Mouse (Mus musculus) kidney, adult 2 months (tissue): ENCODE measurements around the gene Gab1. TPM values are rescaled to one million over a fixed set of nuclear protein-coding genes. Genes with fewer than 3 reads are reported as not detected.
A peak's percentile ranks its signal among the peaks of the same experiment; 100 is the strongest.

Experiments
- DNase-seq: peaks from one replicate; pipeline ENCODE4 v3.0.0; 2021
- H3K27ac ChIP-seq: fragments of 200-500 bp; 2 replicates; pipeline ENCODE4 v1.5.1; 2012; ENCODE audit warnings: low read depth, low read length, control low read depth, inconsistent platforms; ENCODE audit not compliant: insufficient read depth
- H3K27me3 ChIP-seq: fragments of 200-500 bp; replicated peaks from 2 replicates; pipeline ENCODE4 v1.6.1; 2012; ENCODE audit warnings: mild to moderate bottlenecking, moderate library complexity, low read length, inconsistent platforms; ENCODE audit not compliant: control insufficient read depth, insufficient read depth
- H3K36me3 ChIP-seq: fragments of 200-500 bp; 2 replicates; pipeline ENCODE4 v1.6.1; 2012; ENCODE audit warnings: mild to moderate bottlenecking, moderate library complexity, low read length, inconsistent platforms; ENCODE audit not compliant: control insufficient read depth, insufficient read depth
- H3K4me1 ChIP-seq: fragments of 200-500 bp; 2 replicates; pipeline ENCODE4 v1.6.1; 2011; ENCODE audit warnings: low read length; ENCODE audit not compliant: control insufficient read depth, insufficient read depth
- H3K4me3 ChIP-seq: fragments of 200-500 bp; 2 replicates; pipeline ENCODE4 v1.5.1; 2011; ENCODE audit warnings: mild to moderate bottlenecking, low read depth, low read length, control low read depth; ENCODE audit not compliant: insufficient read depth
- CTCF ChIP-seq: fragments of 200-500 bp; conservative IDR thresholded peaks from 2 replicates; pipeline ENCODE4 v1.5.1; 2011; ENCODE audit warnings: low read depth, mild to moderate bottlenecking, control low read depth, low read length, moderate library complexity, mixed read lengths; ENCODE audit not compliant: insufficient read depth, insufficient read length
- POLR2A ChIP-seq: fragments of 200-500 bp; IDR thresholded peaks from one replicate; pipeline ENCODE4 v1.6.1; 2011; ENCODE audit warnings: low read depth, low read length, control low read depth
- WGBS: fragments of 180-500 bp; shearing (Covaris S2); methylation state at CpG from one replicate; pipeline ENCODE4 v1.1.7; 2018; 5-methylcytosine and 5-hydroxymethylcytosine counted together
- polyA plus RNA-seq: library from polyadenylated mRNA; depleted of rRNA; stranded (reverse); fragments of >200 nt; gene quantifications from 2 replicates; pipeline ENCODE4 v1.2.3, GENCODE M21; 2012

The Gab1 gene
- polyA plus RNA-seq, 1 experiment = 24.6 TPM

- DNase-seq = peak; percentile 58
- 24% methylated on average over 4 of the region's 4 CpGs for WGBS
- no peaks in the 10 kb centered on the region for H3K27me3 ChIP-seq
- H3K27ac ChIP-seq = peak overlapping the region; percentile 91
- no peak overlapping the region for H3K4me3 ChIP-seq
- TF ChIP-seq CTCF (no peak), POLR2A (no peak)
- H3K36me3 ChIP-seq = no peaks in the 10 kb centered on the region
- peaks cover 26% of the 10 kb centered on the region for H3K4me1 ChIP-seq
Observed at GRCm38 (mm10) chr8:80810916-80811315, 69.4 kb downstream of the Gab1 start.

- H3K36me3 ChIP-seq = no peaks in the 10 kb centered on the region
- no peak overlapping the region; the same call in 1 of the 2 replicates for H3K27ac ChIP-seq
- H3K4me1 ChIP-seq = peaks cover 26% of the 10 kb centered on the region
- no peaks in the 10 kb centered on the region for H3K27me3 ChIP-seq
- H3K4me3 ChIP-seq = no peak overlapping the region
- no peak for DNase-seq
- WGBS = 69% methylated on average over 5 of the region's 5 CpGs
- TF ChIP-seq CTCF (no peak), POLR2A (no peak)
Observed at GRCm38 (mm10) chr8:80810442-80810841, 69.9 kb downstream of the Gab1 start.

GRCm38 (mm10) chr8:80807807-80808505, 72.4 kb downstream of the Gab1 start:
- H3K27ac ChIP-seq = peak overlapping the region; percentile 2; the same call in 1 of the 2 replicates

GRCm38 (mm10) chr8:80804066-80804619, 76.2 kb downstream of the Gab1 start:
- Histone ChIP-seq H3K27ac (peak overlapping the region; percentile 36; the same call in 1 of the 2 replicates), H3K36me3 (no peaks in the 10 kb centered on the region), H3K4me3 (no peak overlapping the region), H3K4me1 (peaks cover 8% of the 10 kb centered on the region; the same call in 1 of the 2 replicates), H3K27me3 (no peaks in the 10 kb centered on the region)
- 46% methylated on average over 4 of the region's 4 CpGs for WGBS
- no peak for TF ChIP-seq CTCF
- TF ChIP-seq POLR2A = no peak
- DNase-seq = no peak

More at GRCm38 (mm10) chr8:80807807-80808505, 72.4 kb downstream of the Gab1 start:
- TF ChIP-seq CTCF (no peak), POLR2A (no peak)
- Histone ChIP-seq H3K4me1 (peaks cover 27% of the 10 kb centered on the region), H3K4me3 (no peak overlapping the region), H3K36me3 (no peaks in the 10 kb centered on the region), H3K27me3 (no peaks in the 10 kb centered on the region)
- no peak for DNase-seq
- WGBS = 28% methylated on average over 13 of the region's 13 CpGs

GRCm38 (mm10) chr8:80798778-80799177, 81.5 kb downstream of the Gab1 start:
- WGBS = 92% methylated on average over 3 of the region's 3 CpGs
- H3K27ac ChIP-seq = peak overlapping the region; percentile 67

GRCm38 (mm10) chr8:80798198-80798777, 82.0 kb downstream of the Gab1 start:
- Histone ChIP-seq H3K4me3 (no peak overlapping the region), H3K27me3 (no peaks in the 10 kb centered on the region), H3K36me3 (no peaks in the 10 kb centered on the region), H3K4me1 (peaks cover 10% of the 10 kb centered on the region), H3K27ac (peak overlapping the region; percentile 67)
- 65% methylated on average over 7 of the region's 7 CpGs for WGBS
- DNase-seq = peak; percentile 53
- no peak for TF ChIP-seq POLR2A
- TF ChIP-seq CTCF = no peak

More at GRCm38 (mm10) chr8:80798778-80799177, 81.5 kb downstream of the Gab1 start:
- Histone ChIP-seq H3K27me3 (no peaks in the 10 kb centered on the region), H3K4me1 (peaks cover 11% of the 10 kb centered on the region), H3K4me3 (no peak overlapping the region), H3K36me3 (no peaks in the 10 kb centered on the region)
- TF ChIP-seq POLR2A (no peak), CTCF (peak; percentile 20; the same call in 1 of the 2 replicates)
- no peak for DNase-seq

GRCm38 (mm10) chr8:80796070-80796469, 84.2 kb downstream of the Gab1 start:
- 77% methylated on average over 4 of the region's 4 CpGs for WGBS
- Histone ChIP-seq H3K27ac (no peak overlapping the region), H3K36me3 (no peaks in the 10 kb centered on the region), H3K4me3 (no peak overlapping the region), H3K27me3 (no peaks in the 10 kb centered on the region), H3K4me1 (peaks cover 6% of the 10 kb centered on the region; the same call in 1 of the 2 replicates)
- DNase-seq = no peak
- TF ChIP-seq POLR2A (no peak), CTCF (no peak)
